Mouse (Mus musculus) myocyte (in vitro differentiated cells): ENCODE data around the gene Slc25a45.

Experiments used
- CEBPB ChIP-seq: IDR thresholded peaks from 2 replicates; pipeline ENCODE4 v1.6.1; 2011; ENCODE audit warnings: mild to moderate bottlenecking, moderate library complexity; ENCODE audit not compliant: poor library complexity, insufficient read depth, severe bottlenecking
- POLR2A ChIP-seq: IDR thresholded peaks from one replicate; pipeline ENCODE4 v1.6.1; 2011; ENCODE audit warnings: low read depth, mild to moderate bottlenecking, control low read depth, moderate library complexity; ENCODE audit not compliant: insufficient read length

- no peak for TF ChIP-seq CEBPB
- TF ChIP-seq POLR2A = peak; percentile 41
Observed at GRCm38 (mm10) chr19:5894002-5894678, 16.5 kb downstream of the Slc25a45 start, which contains the start of gene Tigd3.
